Mouse (Mus musculus) lung, postnatal 0 days (tissue): ENCODE measurements around the gene 9030025P20Rik.

Source experiments
- CTCF ChIP-seq: IDR thresholded peaks from 2 replicates; pipeline ENCODE4 v1.5.1; 2016; ENCODE audit warnings: antibody characterized with exemption, mild to moderate bottlenecking
- EP300 ChIP-seq: IDR thresholded peaks from 2 replicates; pipeline ENCODE4 v1.6.1; 2016; ENCODE audit warnings: antibody characterized with exemption, mild to moderate bottlenecking, control low read depth

GRCm38 (mm10) chr17:14930697-14931096 is 47.6 kb upstream of the 9030025P20Rik start:
- TF ChIP-seq EP300 (no peak), CTCF (no peak)
